Mouse (Mus musculus) natural killer cell, adult 2 months (primary cell): ENCODE results near the gene Immp1l.

Source experiments
- DNase-seq, 2 experiments: peaks; one replicate each; pipeline ENCODE4 v3.0.0; 2022; ENCODE audit warnings: low spot score in 2 of 2

Immp1l gene

GRCm38 (mm10) chr2:105903896-105904756, at the start of gene Immp1l, which contains the start of gene Elp4:
Gene Immp1l, plus strand, starts transcription at chr2:105904638.
Gene Elp4, minus strand, starts transcription at chr2:105904564.
- peak; percentile 96 to 97 for DNase-seq

- no peak for DNase-seq
These were observed 49.7 kb upstream of the Immp1l start for GRCm38 (mm10) chr2:105854740-105855139.

- DNase-seq = no peak
These were observed 31.0 kb upstream of the Immp1l start for GRCm38 (mm10) chr2:105873403-105873802.

- DNase-seq = no peak
These were observed 13.6 kb upstream of the Immp1l start for GRCm38 (mm10) chr2:105890816-105891215.

- no peak for DNase-seq
These were observed 314 bp downstream of the Immp1l start for GRCm38 (mm10) chr2:105904757-105905146.

- peak in 1 of 2 experiments; percentile 8 for DNase-seq
These were observed 3.9 kb downstream of the Immp1l start for GRCm38 (mm10) chr2:105908351-105908750.

GRCm38 (mm10) chr2:105910611-105911010, 6.2 kb downstream of the Immp1l start:
- no peak for DNase-seq

GRCm38 (mm10) chr2:105913655-105914366, 9.4 kb downstream of the Immp1l start:
- no peak for DNase-seq

GRCm38 (mm10) chr2:105916671-105917070, 12.2 kb downstream of the Immp1l start:
- no peak for DNase-seq

GRCm38 (mm10) chr2:105917623-105918346, 13.3 kb downstream of the Immp1l start:
- DNase-seq = no peak

- DNase-seq = no peak
These were observed 45.7 kb downstream of the Immp1l start for GRCm38 (mm10) chr2:105950131-105950530.

GRCm38 (mm10) chr2:105951350-105951940, 47.0 kb downstream of the Immp1l start:
- no peak for DNase-seq

GRCm38 (mm10) chr2:105953862-105954261, 49.4 kb downstream of the Immp1l start:
- no peak for DNase-seq

GRCm38 (mm10) chr2:105963447-105963846, 59.0 kb downstream of the Immp1l start:
- DNase-seq = no peak

GRCm38 (mm10) chr2:105973941-105974340, 69.5 kb downstream of the Immp1l start:
- no peak for DNase-seq

GRCm38 (mm10) chr2:105978065-105978464, 73.6 kb downstream of the Immp1l start:
- DNase-seq = no peak

- DNase-seq = no peak
These were observed 80.8 kb downstream of the Immp1l start for GRCm38 (mm10) chr2:105985206-105985605.

GRCm38 (mm10) chr2:105987131-105987530, 82.7 kb downstream of the Immp1l start:
- no peak for DNase-seq

GRCm38 (mm10) chr2:105987999-105988398, 83.6 kb downstream of the Immp1l start:
- DNase-seq = no peak

GRCm38 (mm10) chr2:106002835-106003739, 98.6 kb downstream of the Immp1l start, which contains the start of gene Dnajc24:
Gene Dnajc24, minus strand, starts transcription at chr2:106003549.
- peak; percentile 81 to 86 for DNase-seq

GRCm38 (mm10) chr2:106008415-106008814, 104.0 kb downstream of the Immp1l start:
- no peak for DNase-seq
